Mouse (Mus musculus) CH12.LX (cell line): Measurements from ENCODE around the gene Snta1. TPM values are rescaled to one million over a fixed set of nuclear protein-coding genes. Genes with fewer than 3 reads are reported as not detected.

Experiments
- DNase-seq: peaks from one replicate; pipeline ENCODE4 v3.0.0-alpha.2; 2013; ENCODE audit errors: extremely low read depth
- H3K27ac ChIP-seq: 2 replicates; pipeline ENCODE4 v1.5.1; 2012; ENCODE audit warnings: low read depth, mild to moderate bottlenecking, control low read depth, moderate library complexity; ENCODE audit not compliant: insufficient read depth
- H3K27me3 ChIP-seq: replicated peaks from 2 replicates; pipeline ENCODE3; 2012; ENCODE audit warnings: inconsistent platforms
- H3K36me3 ChIP-seq, 2 experiments: replicated peaks in 1 of 2; 2 replicates each; pipeline versions ENCODE3 to v1.6.1; 2012; ENCODE audit warnings: inconsistent platforms in 1 of 2, low read length in 1 of 2, mild to moderate bottlenecking in 1 of 2, mixed read lengths in 1 of 2, moderate library complexity in 1 of 2; ENCODE audit not compliant: control insufficient read depth in 1 of 2, insufficient read depth in 1 of 2
- H3K4me1 ChIP-seq, 2 experiments: 2 replicates each; pipeline ENCODE4 v1.6.1; 2012; ENCODE audit warnings: inconsistent platforms in 1 of 2, moderate library complexity in 1 of 2; ENCODE audit not compliant: insufficient read depth in 2 of 2, control insufficient read depth in 1 of 2
- H3K4me2 ChIP-seq: 2 replicates; pipeline ENCODE4 v1.6.1; 2012; ENCODE audit warnings: low read depth, mild to moderate bottlenecking, control low read depth; ENCODE audit not compliant: poor library complexity, insufficient read depth, severe bottlenecking
- H3K4me3 ChIP-seq, 3 experiments: fragments of 150-350 bp in 1 of 3; sonication (generic) in 1 of 3; replicated peaks in 1 of 3; 2 replicates each; pipeline versions ENCODE3 to v1.5.1; 2011 to 2012; ENCODE audit warnings: low read depth in 2 of 3, low read length in 2 of 3, mild to moderate bottlenecking in 2 of 3, moderate library complexity in 2 of 3, control low read depth in 1 of 3, improper control_type of control experiment in 1 of 3, inconsistent platforms in 1 of 3, mixed read lengths in 1 of 3; ENCODE audit not compliant: poor library complexity in 1 of 3
- H3K79me2 ChIP-seq: replicated peaks from 2 replicates; pipeline ENCODE4 v1.6.1; 2012; ENCODE audit warnings: mild to moderate bottlenecking, moderate library complexity; ENCODE audit not compliant: control insufficient read depth, poor library complexity, insufficient read depth, severe bottlenecking; ENCODE audit errors: extremely low read depth
- H3K9ac ChIP-seq: 2 replicates; pipeline ENCODE4 v1.6.1; 2012; ENCODE audit warnings: low read depth, mild to moderate bottlenecking, control low read depth, moderate library complexity; ENCODE audit not compliant: insufficient read depth
- H3K9me3 ChIP-seq: replicated peaks from 2 replicates; pipeline ENCODE3; 2012; ENCODE audit warnings: low read length, inconsistent platforms, mixed read lengths
- BHLHE40 ChIP-seq: IDR thresholded peaks from 2 replicates; pipeline ENCODE4 v1.6.1; 2011; ENCODE audit warnings: mild to moderate bottlenecking, low read depth, low read length, improper control_type of control experiment
- CHD1 ChIP-seq: IDR thresholded peaks from 2 replicates; pipeline ENCODE4 v1.6.1; 2012; ENCODE audit warnings: low read depth, low read length, improper control_type of control experiment, inconsistent platforms
- CHD2 ChIP-seq: IDR thresholded peaks from 2 replicates; pipeline ENCODE4 v1.6.1; 2011; ENCODE audit warnings: low read length, improper control_type of control experiment
- CTCF ChIP-seq, 2 experiments: IDR thresholded peaks in 1 of 2; conservative IDR thresholded peaks in 1 of 2; 2 replicates each; pipeline ENCODE4 v1.5.1; 2011 to 2012; ENCODE audit warnings: low read depth in 2 of 2, low read length in 2 of 2, improper control_type of control experiment in 1 of 2, inconsistent platforms in 1 of 2, mild to moderate bottlenecking in 1 of 2, moderate library complexity in 1 of 2
- ELF1 ChIP-seq: IDR thresholded peaks from 2 replicates; pipeline ENCODE4 v1.6.1; 2014; ENCODE audit warnings: low read depth, mild to moderate bottlenecking, inconsistent platforms, low read length, improper control_type of control experiment
- ETS1 ChIP-seq: conservative IDR thresholded peaks from 2 replicates; pipeline ENCODE4 v1.6.1; 2012; ENCODE audit warnings: low read depth, mild to moderate bottlenecking, inconsistent platforms, low read length, improper control_type of control experiment, moderate library complexity
- IRF4 ChIP-seq: IDR thresholded peaks from 2 replicates; pipeline ENCODE4 v1.6.1; 2014; ENCODE audit warnings: low read depth, mild to moderate bottlenecking, inconsistent platforms, low read length, improper control_type of control experiment
- KAT2A ChIP-seq: IDR thresholded peaks from 2 replicates; pipeline ENCODE4 v1.6.1; 2012; ENCODE audit warnings: low read length, improper control_type of control experiment, inconsistent platforms; ENCODE audit not compliant: insufficient replicate concordance
- MAFK ChIP-seq: IDR thresholded peaks from 2 replicates; pipeline ENCODE4 v1.6.1; 2011; ENCODE audit warnings: low read length, improper control_type of control experiment; ENCODE audit not compliant: insufficient replicate concordance
- MAX ChIP-seq: IDR thresholded peaks from 2 replicates; pipeline ENCODE4 v1.6.1; 2011; ENCODE audit warnings: low read length, improper control_type of control experiment
- MAZ ChIP-seq: IDR thresholded peaks from 2 replicates; pipeline ENCODE4 v1.6.1; 2012; ENCODE audit warnings: low read depth, mild to moderate bottlenecking, inconsistent platforms, low read length, improper control_type of control experiment, moderate library complexity
- MYC ChIP-seq: IDR thresholded peaks from 2 replicates; pipeline ENCODE4 v1.6.1; 2011; ENCODE audit warnings: low read depth, mild to moderate bottlenecking, improper control_type of control experiment, low read length
- NELFE ChIP-seq: IDR thresholded peaks from 2 replicates; pipeline ENCODE4 v1.6.1; 2011; ENCODE audit warnings: low read depth, low read length, improper control_type of control experiment
- NRF1 ChIP-seq: IDR thresholded peaks from 2 replicates; pipeline ENCODE4 v1.6.1; 2014; ENCODE audit warnings: low read depth, mild to moderate bottlenecking, inconsistent platforms, low read length, improper control_type of control experiment, moderate library complexity
- PAX5 ChIP-seq: IDR thresholded peaks from 2 replicates; pipeline ENCODE4 v1.6.1; 2012; ENCODE audit warnings: low read length, inconsistent platforms, mixed read lengths
- POLR2A ChIP-seq: IDR thresholded peaks from 2 replicates; pipeline ENCODE4 v1.6.1; 2011; ENCODE audit warnings: low read depth, mild to moderate bottlenecking, improper control_type of control experiment, low read length
- POLR2AphosphoS2 ChIP-seq: IDR thresholded peaks from 2 replicates; pipeline ENCODE4 v1.6.1; 2011; ENCODE audit warnings: low read depth, low read length, improper control_type of control experiment
- RAD21 ChIP-seq: IDR thresholded peaks from 2 replicates; pipeline ENCODE4 v1.6.1; 2011; ENCODE audit warnings: low read depth, mild to moderate bottlenecking, low read length, improper control_type of control experiment, moderate library complexity
- RCOR1 ChIP-seq: conservative IDR thresholded peaks from 2 replicates; pipeline ENCODE4 v1.6.1; 2012; ENCODE audit warnings: low read depth, mild to moderate bottlenecking, inconsistent platforms, low read length, improper control_type of control experiment
- SIN3A ChIP-seq: IDR thresholded peaks from 2 replicates; pipeline ENCODE4 v1.6.1; 2012; ENCODE audit warnings: low read length, improper control_type of control experiment, inconsistent platforms
- SMC3 ChIP-seq: IDR thresholded peaks from 2 replicates; pipeline ENCODE4 v1.6.1; 2011; ENCODE audit warnings: low read depth, low read length, improper control_type of control experiment
- TBP ChIP-seq: conservative IDR thresholded peaks from 2 replicates; pipeline ENCODE4 v1.6.1; 2011; ENCODE audit warnings: low read depth, low read length, improper control_type of control experiment
- UBTF ChIP-seq: IDR thresholded peaks from 2 replicates; pipeline ENCODE4 v1.6.1; 2012; ENCODE audit warnings: low read depth, mild to moderate bottlenecking, inconsistent platforms, low read length, improper control_type of control experiment, moderate library complexity
- USF2 ChIP-seq: conservative IDR thresholded peaks from 2 replicates; pipeline ENCODE4 v1.6.1; 2011; ENCODE audit warnings: low read depth, low read length, improper control_type of control experiment
- ZKSCAN1 ChIP-seq: IDR thresholded peaks from 2 replicates; pipeline ENCODE4 v1.6.1; 2012; ENCODE audit warnings: low read depth, inconsistent platforms, low read length, improper control_type of control experiment, borderline replicate concordance
- ZMIZ1 ChIP-seq: IDR thresholded peaks from 2 replicates; pipeline ENCODE4 v1.6.1; 2012; ENCODE audit warnings: low read depth, mild to moderate bottlenecking, inconsistent platforms, low read length, improper control_type of control experiment
- dilution Hi-C: fragments of 300-500 bp; cut with MboI; formaldehyde crosslinking; loops from 2 replicates; pipeline ENCODE4 v1.14.3; 2020; ENCODE audit warnings: low sequenced_read_pairs; ENCODE audit not compliant: extremely low pct_unique_long_range_greater_than_20kb, extremely low pct_ligation_motif_present
- in situ Hi-C: fragments of 300-500 bp; cut with MboI; formaldehyde crosslinking; loops from 3 replicates; pipeline ENCODE4 v1.14.3; 2019; ENCODE audit warnings: low sequenced_read_pairs, low pct_ligation_motif_present, low pct_unique_long_range_greater_than_20kb, mixed read lengths
- polyA plus RNA-seq: library from polyadenylated mRNA; unstranded; fragments of >175 nt; gene quantifications from 2 replicates; pipeline ENCODE4 v1.2.1, GENCODE M21; 2012; ENCODE audit warnings: low read depth; ENCODE audit not compliant: insufficient read length
- total RNA-seq, 2 experiments: library from RNA; depleted of rRNA; stranded (reverse); fragments of 300-350 nt in 1 of 2; fragments of >200 nt in 1 of 2; gene quantifications; 2 replicates each; pipeline ENCODE4 v1.2.3; 2012 to 2014

The Snta1 gene
- total and polyA plus RNA-seq, 3 experiments = 0.33 TPM; not detected in 2

DNA sequence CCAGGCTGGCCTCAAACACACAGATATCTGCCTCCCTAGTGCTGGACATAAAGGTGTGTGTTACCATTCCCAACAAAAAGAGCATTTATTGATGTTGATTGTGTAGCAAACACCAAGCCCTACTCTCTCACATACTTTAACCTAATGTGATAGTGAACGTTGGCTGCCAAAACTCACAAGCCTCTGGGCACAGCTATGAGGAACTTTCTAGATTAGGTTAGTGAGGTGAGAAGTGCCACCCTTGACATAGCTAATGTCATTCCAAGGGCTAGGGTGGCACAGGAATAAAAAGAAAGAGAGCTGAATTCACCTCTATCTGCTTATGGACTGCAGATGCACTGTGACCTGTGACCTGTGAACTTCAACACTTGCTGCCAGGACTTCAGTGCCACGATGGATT lies 11.4 kb downstream of the Snta1 start:
- Histone ChIP-seq H3K27ac (no peak overlapping the region), H3K9me3 (no peaks in the 10 kb centered on the region), H3K27me3 (no peaks in the 10 kb centered on the region), H3K4me3 (no peak overlapping the region), H3K36me3 (no peaks in the 10 kb centered on the region), H3K9ac (no peak overlapping the region), H3K4me1 (no peaks in the 10 kb centered on the region), H3K79me2 (no peaks in the 10 kb centered on the region), H3K4me2 (no peak overlapping the region)
- in situ Hi-C loops (no loop called here), dilution Hi-C loops (no loop called here)
- no peak for DNase-seq
- TF ChIP-seq PAX5 = no peak
- TF ChIP-seq MYC = no peak
- no peak for TF ChIP-seq CHD1
- no peak for TF ChIP-seq KAT2A
- TF ChIP-seq ZMIZ1 = no peak
- TF ChIP-seq TBP = no peak
- TF ChIP-seq POLR2A = no peak
- TF ChIP-seq MAFK = no peak
- TF ChIP-seq SMC3 = no peak
- TF ChIP-seq CHD2 = no peak
- no peak for TF ChIP-seq SIN3A
- no peak for TF ChIP-seq IRF4
- no peak for TF ChIP-seq RAD21
- no peak for TF ChIP-seq BHLHE40

DNA sequence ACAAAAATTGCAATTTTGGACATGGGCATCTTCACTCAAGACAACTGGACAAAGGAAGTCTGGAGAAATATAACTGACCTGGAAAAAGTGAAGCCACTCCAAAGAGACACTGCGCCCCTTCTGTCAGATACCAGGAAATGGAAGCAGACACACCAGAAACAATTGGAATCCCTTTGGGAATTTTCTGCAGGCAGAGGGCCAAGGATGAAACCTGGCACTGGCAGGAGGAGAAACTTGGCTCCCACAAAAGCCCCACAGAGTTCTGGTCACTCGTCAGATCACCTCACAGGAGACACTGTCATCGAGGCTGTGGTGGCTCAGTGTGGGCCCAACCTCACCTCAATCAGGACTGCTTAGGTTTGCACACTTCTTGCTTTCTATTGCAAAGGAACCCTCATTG lies 13.3 kb downstream of the Snta1 start:
- Histone ChIP-seq H3K4me3 (no peak overlapping the region), H3K27ac (no peak overlapping the region), H3K4me1 (peaks cover 0 to 6% of the 10 kb centered on the region in 2 experiments; a peak in 1 of 4 replicates), H3K9ac (no peak overlapping the region), H3K27me3 (no peaks in the 10 kb centered on the region), H3K36me3 (no peaks in the 10 kb centered on the region), H3K79me2 (no peaks in the 10 kb centered on the region), H3K4me2 (no peak overlapping the region), H3K9me3 (no peaks in the 10 kb centered on the region)
- dilution Hi-C loops = no loop called here
- TF ChIP-seq CTCF (conservative IDR thresholded peaks at IDR 0.05 in 1 of 2, IDR thresholded peaks at IDR 0.05 in 1 of 2; ENCODE audit: low read depth in 2 of 2, low read length in 2 of 2) (no peak), BHLHE40 (no peak), RCOR1 (no peak), MAZ (no peak), USF2 (no peak), NRF1 (no peak), NELFE (no peak), ZMIZ1 (no peak), RAD21 (no peak), CHD2 (no peak), TBP (no peak), ELF1 (no peak), MAX (no peak), ZKSCAN1 (no peak), ETS1 (no peak), SIN3A (no peak), KAT2A (no peak), UBTF (no peak), POLR2A (no peak), POLR2AphosphoS2 (no peak)
- DNase-seq = no peak
- in situ Hi-C loops = no loop called here
